Mouse (Mus musculus) liver, embryonic 11.5 days (tissue): Measurements from ENCODE around the gene Pgpep1. TPM values are rescaled to one million over a fixed set of nuclear protein-coding genes. Genes with fewer than 3 reads are reported as not detected.

ENCODE experiments used
- ATAC-seq: fragments of 200-750 bp; cut with Nextera tagmentation; replicated peaks from 2 replicates; pipeline ENCODE4 v1.8.0; 2017; ENCODE audit warnings: moderate number of reproducible peaks, mild to moderate bottlenecking, moderate TSS enrichment, moderate library complexity; ENCODE audit not compliant: low FRiP score
- DNase-seq: peaks from one replicate; pipeline ENCODE4 v3.0.0-alpha.2; 2017; ENCODE audit warnings: low spot score
- H3K27ac ChIP-seq: fragments of 300-500 bp; sonication (generic); 2 replicates; pipeline ENCODE4 v1.5.1; 2014; ENCODE audit warnings: mild to moderate bottlenecking, low read depth, low read length, control low read depth
- H3K27me3 ChIP-seq: fragments of 300-500 bp; sonication (generic); replicated peaks from 2 replicates; pipeline ENCODE4 v1.6.1; 2014; ENCODE audit warnings: low read length, mixed read lengths; ENCODE audit not compliant: control insufficient read depth, insufficient read depth
- H3K36me3 ChIP-seq: fragments of 300-500 bp; sonication (generic); 2 replicates; pipeline ENCODE4 v1.6.1; 2014; ENCODE audit warnings: mild to moderate bottlenecking, low read length, moderate library complexity, mixed read lengths; ENCODE audit not compliant: control insufficient read depth, insufficient read depth
- H3K4me1 ChIP-seq: fragments of 300-500 bp; sonication (generic); replicated peaks from 2 replicates; pipeline ENCODE4 v1.6.1; 2014; ENCODE audit warnings: low read length, mixed read lengths; ENCODE audit not compliant: control insufficient read depth, insufficient read depth
- H3K4me2 ChIP-seq: fragments of 300-500 bp; sonication (generic); 2 replicates; pipeline ENCODE4 v1.6.1; 2014; ENCODE audit warnings: mild to moderate bottlenecking, control low read depth, moderate library complexity
- H3K4me3 ChIP-seq: fragments of 300-500 bp; sonication (generic); 2 replicates; pipeline ENCODE4 v1.5.1; 2014; ENCODE audit warnings: low read depth, low read length, control low read depth
- H3K9ac ChIP-seq: fragments of 300-500 bp; sonication (generic); 2 replicates; pipeline ENCODE4 v1.6.1; 2014; ENCODE audit warnings: low read depth, low read length, control low read depth
- H3K9me3 ChIP-seq: fragments of 300-500 bp; sonication (generic); 2 replicates; pipeline ENCODE4 v1.6.1; 2016; ENCODE audit warnings: low read length, inconsistent platforms, mixed read lengths; ENCODE audit not compliant: control insufficient read depth
- WGBS: fragments of 180-500 bp; shearing (Covaris S2); extraction: QIAGEN DNeasy Blood & Tissue Kit; methylation state at CpG from one replicate; pipeline ENCODE4 v1.1.7; 2014; 5-methylcytosine and 5-hydroxymethylcytosine counted together
- polyA plus RNA-seq: library from polyadenylated mRNA; unstranded; fragments of >200 nt; fragmentation: Nextera tagmentation; extraction: Ambion mirVana; gene quantifications from 2 replicates; pipeline ENCODE4 v1.2.1, GENCODE M21; 2014

Pgpep1 gene
- polyA plus RNA-seq, 1 experiment from 2014 or later: 34.6 TPM

DNA sequence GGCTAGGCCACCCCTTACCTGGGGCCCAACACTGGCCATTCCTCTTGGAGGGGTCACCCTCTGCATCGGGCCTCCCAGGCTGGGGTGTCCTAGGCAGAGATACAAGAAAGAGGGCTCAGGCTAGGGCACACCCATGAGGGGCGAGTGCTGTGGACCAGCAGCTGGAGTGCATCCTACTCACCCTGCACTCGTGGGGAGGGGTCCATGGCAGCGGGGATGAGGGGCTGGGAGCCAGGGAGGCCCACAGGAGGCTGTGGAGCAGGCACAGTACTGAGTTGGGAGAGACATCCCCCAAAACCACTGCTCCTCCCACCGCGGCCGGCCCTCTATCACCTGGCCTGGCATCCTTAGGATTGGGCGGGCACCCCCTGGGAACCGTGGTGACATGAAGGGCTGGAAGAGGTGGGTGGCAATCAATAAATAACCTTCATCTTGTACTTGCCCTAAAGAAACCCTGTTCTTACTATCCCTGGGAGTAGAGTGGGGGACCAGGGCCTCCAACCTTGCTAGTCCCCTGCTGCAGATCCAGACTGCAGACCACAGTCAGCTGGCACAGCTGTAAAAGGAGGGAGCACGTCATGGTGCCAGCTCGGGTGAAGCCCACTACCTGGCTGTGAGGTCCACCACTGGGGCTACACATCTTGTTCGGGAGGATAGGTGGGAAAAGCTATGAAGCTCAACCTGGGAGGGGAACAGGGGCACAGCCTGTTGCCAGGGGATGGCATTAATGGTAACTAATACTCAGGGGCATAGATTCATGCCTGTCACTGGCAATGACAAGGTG lies 60.5 kb downstream of the Pgpep1 start:
- H3K9ac ChIP-seq: no peak overlapping the region
- peaks cover 43% of the 10 kb centered on the region for H3K36me3 ChIP-seq
- no peak overlapping the region; the same call in 1 of the 2 replicates for H3K27ac ChIP-seq
- H3K4me2 ChIP-seq: no peak overlapping the region
- WGBS: 86% methylated on average over 12 of the region's 12 CpGs
- no peak overlapping the region for H3K4me3 ChIP-seq
- H3K9me3 ChIP-seq: peaks cover 3% of the 10 kb centered on the region; the same call in 1 of the 2 replicates
- DNase-seq (no peak), ATAC-seq (no peak)
- H3K27me3 ChIP-seq: no peaks in the 10 kb centered on the region
- H3K4me1 ChIP-seq: peaks cover 68% of the 10 kb centered on the region

DNA sequence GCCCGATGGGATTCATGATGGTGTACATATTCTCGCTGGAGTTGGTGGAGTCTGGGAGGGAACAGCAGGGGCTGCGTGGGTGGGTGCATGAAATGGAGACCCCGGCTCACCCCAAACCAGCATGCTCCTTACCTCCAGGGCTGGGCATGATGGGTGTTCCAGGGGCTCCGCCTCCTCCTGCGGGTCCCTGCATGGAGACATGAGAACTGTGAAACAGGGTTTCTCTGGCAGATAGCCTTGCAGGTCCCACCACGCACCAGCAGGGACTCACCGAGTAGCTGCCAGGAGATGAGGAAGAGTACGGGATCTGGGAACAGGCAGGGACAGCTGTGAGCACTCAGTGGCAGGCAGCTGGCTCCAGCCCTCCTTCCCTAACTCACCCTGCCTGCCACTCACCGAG lies 61.5 kb downstream of the Pgpep1 start:
- no peak overlapping the region for H3K9ac ChIP-seq
- no peak overlapping the region for H3K4me3 ChIP-seq
- ATAC-seq: no peak
- peak overlapping the region; percentile 69 for H3K4me2 ChIP-seq
- no peaks in the 10 kb centered on the region for H3K27me3 ChIP-seq
- H3K9me3 ChIP-seq: peaks cover 3% of the 10 kb centered on the region; the same call in 1 of the 2 replicates
- 55% methylated on average over 10 of the region's 10 CpGs for WGBS
- peak overlapping the region; percentile 56; the same call in 1 of the 2 replicates for H3K27ac ChIP-seq
- peaks cover 40% of the 10 kb centered on the region for H3K36me3 ChIP-seq
- H3K4me1 ChIP-seq: peaks cover 69% of the 10 kb centered on the region
- DNase-seq: no peak

DNA sequence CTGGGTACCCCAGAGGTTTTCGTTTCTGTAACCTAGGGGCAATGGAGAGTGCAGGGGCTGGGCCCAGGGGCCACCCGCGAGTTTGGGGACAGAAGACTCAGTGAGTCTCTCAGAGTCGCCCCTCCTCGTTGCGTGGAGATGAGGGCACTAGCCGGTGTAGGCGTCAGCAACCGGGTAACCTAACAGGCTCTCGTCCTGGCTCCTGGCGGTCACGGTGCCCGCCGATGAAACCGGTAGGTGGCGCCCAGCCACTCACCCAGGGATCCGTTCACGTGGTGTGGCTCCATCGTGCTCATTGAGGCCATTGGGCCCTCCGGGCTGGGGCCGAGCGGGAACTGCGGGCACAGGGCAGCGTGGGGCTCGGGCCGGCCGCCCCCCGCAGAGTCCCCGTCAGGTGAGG lies 61.9 kb downstream of the Pgpep1 start:
- H3K36me3 ChIP-seq: peaks cover 40% of the 10 kb centered on the region
- peak overlapping the region; percentile 39; the same call in 1 of the 2 replicates for H3K27ac ChIP-seq
- no peaks in the 10 kb centered on the region for H3K27me3 ChIP-seq
- peaks cover 3% of the 10 kb centered on the region; the same call in 1 of the 2 replicates for H3K9me3 ChIP-seq
- peak overlapping the region; percentile 42 for H3K4me3 ChIP-seq
- peak overlapping the region; percentile 55 for H3K9ac ChIP-seq
- peaks cover 73% of the 10 kb centered on the region for H3K4me1 ChIP-seq
- ATAC-seq (no peak), DNase-seq (peak; percentile 78)
- peak overlapping the region; percentile 69 for H3K4me2 ChIP-seq
- WGBS: 20% methylated on average over 29 of the region's 29 CpGs

- Histone ChIP-seq H3K36me3 (peaks cover 36% of the 10 kb centered on the region), H3K27me3 (no peaks in the 10 kb centered on the region), H3K4me3 (peak overlapping the region; percentile 42), H3K4me1 (peaks cover 79% of the 10 kb centered on the region), H3K4me2 (peak overlapping the region; percentile 69), H3K9me3 (peaks cover 3% of the 10 kb centered on the region; the same call in 1 of the 2 replicates), H3K9ac (peak overlapping the region; percentile 55), H3K27ac (peak overlapping the region; percentile 43)
- WGBS: 33% methylated on average over 52 of the region's 68 CpGs
- peak; percentile 49 for DNase-seq
- no peak for ATAC-seq
These were observed 62.5 kb downstream of the Pgpep1 start for GRCm38 (mm10) chr8:70597417-70598272.

DNA sequence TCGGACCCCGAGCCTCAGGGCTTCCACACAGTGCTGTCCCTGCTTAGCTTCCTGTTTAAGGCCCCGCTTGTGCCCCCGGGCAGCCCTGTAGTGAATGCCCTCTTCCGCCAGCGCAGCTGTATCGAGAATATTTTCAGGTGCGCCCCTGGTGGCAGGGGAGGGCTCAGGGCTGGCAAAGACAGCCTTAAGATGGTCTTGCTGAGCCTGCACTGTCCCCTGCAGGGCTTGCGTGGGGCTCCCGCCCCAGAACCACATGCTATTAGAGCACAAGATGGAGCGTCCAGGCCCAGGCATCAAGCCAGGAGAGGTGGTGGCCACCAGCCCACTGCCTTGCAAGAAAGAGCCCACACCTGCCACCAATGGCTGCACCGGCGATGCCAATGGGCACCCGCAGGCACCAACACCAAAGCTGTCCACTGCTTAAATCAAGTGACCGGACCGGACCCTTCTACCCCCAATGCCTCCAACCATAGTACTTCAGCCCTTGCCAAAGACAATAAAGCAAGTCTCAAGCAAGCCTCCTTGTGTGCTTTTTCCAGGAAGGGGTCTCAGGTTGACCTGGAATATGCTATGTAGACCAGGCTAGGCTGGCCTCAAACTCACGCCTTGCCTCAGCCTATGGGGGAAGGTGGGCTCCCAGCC lies 63.3 kb downstream of the Pgpep1 start:
- H3K4me3 ChIP-seq: no peak overlapping the region; the same call in 1 of the 2 replicates
- H3K27ac ChIP-seq: no peak overlapping the region

More for the DNA sequence above, 63.3 kb downstream of the Pgpep1 start:
- peaks cover 74% of the 10 kb centered on the region for H3K4me1 ChIP-seq
- H3K36me3 ChIP-seq: peaks cover 29% of the 10 kb centered on the region
- no peaks in the 10 kb centered on the region for H3K27me3 ChIP-seq
- ATAC-seq: no peak
- DNase-seq: no peak
- 85% methylated on average over 17 of the region's 17 CpGs for WGBS
- H3K9me3 ChIP-seq: peaks cover 2% of the 10 kb centered on the region; the same call in 1 of the 2 replicates
- H3K4me2 ChIP-seq: peak overlapping the region; percentile 69
- no peak overlapping the region for H3K9ac ChIP-seq

Other genes with a start within 250 kb of the Pgpep1 start
- gene Crtc1, start 220.8 kb downstream of the Pgpep1 start, polyA plus RNA-seq: 11.3 and 13.1 TPM in 2 replicates
- 13.0 and 16.8 TPM in 2 replicates for gene Klhl26, start 183.4 kb downstream of the Pgpep1 start, polyA plus RNA-seq
- gene Tmem59l, start 173.0 kb downstream of the Pgpep1 start, polyA plus RNA-seq: 0.87 and 1.1 TPM in 2 replicates
- 3.8 and 5.4 TPM in 2 replicates for gene Crlf1, start 167.2 kb downstream of the Pgpep1 start, polyA plus RNA-seq
- gene Rex1bd, start 153.6 kb downstream of the Pgpep1 start, polyA plus RNA-seq: 113 and 120 TPM in 2 replicates
- 1,024 and 1,077 TPM in 2 replicates for gene Uba52, start 149.6 kb downstream of the Pgpep1 start, polyA plus RNA-seq
- gene Fkbp8, start 132.7 kb downstream of the Pgpep1 start, polyA plus RNA-seq: 261 and 285 TPM in 2 replicates
- 68.8 and 75.2 TPM in 2 replicates for gene Kxd1, start 132.4 kb downstream of the Pgpep1 start, polyA plus RNA-seq
- gene Ell, start 120.9 kb downstream of the Pgpep1 start, polyA plus RNA-seq: 20.3 and 20.7 TPM in 2 replicates
- 177 and 188 TPM in 2 replicates for gene Isyna1, start 66.0 kb downstream of the Pgpep1 start, polyA plus RNA-seq
- 144 and 173 TPM in 2 replicates for gene Ssbp4, start 51.5 kb downstream of the Pgpep1 start, polyA plus RNA-seq
- gene Lrrc25, start 44.2 kb downstream of the Pgpep1 start, polyA plus RNA-seq: 4.5 and 5.3 TPM in 2 replicates
- gene Gdf15, start 27.9 kb downstream of the Pgpep1 start, polyA plus RNA-seq: 4.2 and 4.9 TPM in 2 replicates
- gene Lsm4, start 12.9 kb upstream of the Pgpep1 start, polyA plus RNA-seq: 342 and 357 TPM in 2 replicates
- 43.0 and 47.2 TPM in 2 replicates for gene Jund, start 38.6 kb upstream of the Pgpep1 start, polyA plus RNA-seq
- gene Iqcn, start 43.1 kb upstream of the Pgpep1 start, polyA plus RNA-seq: not detected in 2 replicates
- gene Gm3336, start 58.2 kb upstream of the Pgpep1 start, polyA plus RNA-seq: 0.15 TPM in 1 of 2 replicates, not detected in the other
- gene Pde4c, start 63.3 kb upstream of the Pgpep1 start, polyA plus RNA-seq: 0.83 and 1.3 TPM in 2 replicates
- gene Rab3a, start 94.3 kb upstream of the Pgpep1 start, polyA plus RNA-seq: 6.3 and 6.9 TPM in 2 replicates
- 67.7 and 76.4 TPM in 2 replicates for gene Mpv17l2, start 100.6 kb upstream of the Pgpep1 start, polyA plus RNA-seq
- 41.5 and 44.6 TPM in 2 replicates for gene Pik3r2, start 116.3 kb upstream of the Pgpep1 start, polyA plus RNA-seq
- 18.2 and 19.3 TPM in 2 replicates for gene Mast3, start 144.7 kb upstream of the Pgpep1 start, polyA plus RNA-seq
- 0.10 and 0.25 TPM in 2 replicates for gene Il12rb1, start 148.1 kb upstream of the Pgpep1 start, polyA plus RNA-seq
- 13.4 and 14.5 TPM in 2 replicates for gene Arrdc2, start 179.3 kb upstream of the Pgpep1 start, polyA plus RNA-seq
- gene Kcnn1, start 202.9 kb upstream of the Pgpep1 start, polyA plus RNA-seq: 0.47 and 0.73 TPM in 2 replicates
- 110 and 112 TPM in 2 replicates for gene Ccdc124, start 213.5 kb upstream of the Pgpep1 start, polyA plus RNA-seq
- gene Slc5a5, start 232.4 kb upstream of the Pgpep1 start, polyA plus RNA-seq: 0.18 and 0.34 TPM in 2 replicates
- 3,876 and 4,144 TPM in 2 replicates for gene Rpl18a, start 237.0 kb upstream of the Pgpep1 start, polyA plus RNA-seq
- 48.7 and 49.0 TPM in 2 replicates for gene Map1s, start 245.5 kb upstream of the Pgpep1 start, polyA plus RNA-seq